Mouse (Mus musculus): ENCODE results near the gene Filip1l.
A peak's percentile ranks its signal among the peaks of the same experiment; 100 is the strongest.
"Not testable (repeated sequence)": the region's sequence is repeated elsewhere in the genome, so short reads cannot be mapped to it uniquely, and the experiment has no call there.

Filip1l gene

GRCm38 (mm10) chr16:57353932-57354331, 1.0 kb downstream of the Filip1l start:
- no peak for DNase-seq (ENCODE audit: low spot score in 2 of 2)

- no peak for DNase-seq (ENCODE audit: low spot score in 2 of 2)
These were observed 3.6 kb downstream of the Filip1l start for GRCm38 (mm10) chr16:57356454-57356853.

GRCm38 (mm10) chr16:57357011-57357410, 4.1 kb downstream of the Filip1l start:
- DNase-seq (ENCODE audit: low spot score in 2 of 2): no peak

- no peak for DNase-seq (ENCODE audit: low spot score in 2 of 2)
These were observed 6.4 kb downstream of the Filip1l start for GRCm38 (mm10) chr16:57359251-57359650.

GRCm38 (mm10) chr16:57360785-57361184, 7.9 kb downstream of the Filip1l start:
- no peak for DNase-seq (ENCODE audit: low spot score in 2 of 2)

- DNase-seq (ENCODE audit: low spot score in 2 of 2): peak; percentile 26 to 63
These were observed 9.9 kb downstream of the Filip1l start for GRCm38 (mm10) chr16:57362679-57363401.

GRCm38 (mm10) chr16:57364498-57364897, 11.6 kb downstream of the Filip1l start:
- no peak for DNase-seq (ENCODE audit: low spot score in 2 of 2)

GRCm38 (mm10) chr16:57366141-57366540, 13.2 kb downstream of the Filip1l start:
- peak in 1 of 2 experiments; percentile 9 for DNase-seq (ENCODE audit: low spot score in 2 of 2)

- no peak for DNase-seq (ENCODE audit: low spot score in 2 of 2)
These were observed 14.2 kb downstream of the Filip1l start for GRCm38 (mm10) chr16:57366941-57367694.

- DNase-seq (ENCODE audit: low spot score in 2 of 2): no peak
These were observed 17.1 kb downstream of the Filip1l start for GRCm38 (mm10) chr16:57369846-57370496.

GRCm38 (mm10) chr16:57372156-57372555, 19.3 kb downstream of the Filip1l start:
- no peak for DNase-seq (ENCODE audit: low spot score in 2 of 2)

- DNase-seq (ENCODE audit: low spot score in 2 of 2): no peak
These were observed 22.4 kb downstream of the Filip1l start for GRCm38 (mm10) chr16:57375248-57375837.

GRCm38 (mm10) chr16:57378631-57379330, 25.9 kb downstream of the Filip1l start:
- no peak for DNase-seq (ENCODE audit: low spot score in 2 of 2)

GRCm38 (mm10) chr16:57383266-57383971, 30.5 kb downstream of the Filip1l start:
- no peak for DNase-seq (ENCODE audit: low spot score in 2 of 2)

- no peak for DNase-seq (ENCODE audit: low spot score in 2 of 2)
These were observed 31.4 kb downstream of the Filip1l start for GRCm38 (mm10) chr16:57384274-57384673.

GRCm38 (mm10) chr16:57389566-57390251, 36.8 kb downstream of the Filip1l start:
- DNase-seq (ENCODE audit: low spot score in 2 of 2): no peak

GRCm38 (mm10) chr16:57391171-57391570, 38.3 kb downstream of the Filip1l start:
- DNase-seq (ENCODE audit: low spot score in 2 of 2): not testable (repeated sequence)

GRCm38 (mm10) chr16:57392461-57392860, 39.6 kb downstream of the Filip1l start:
- no peak for DNase-seq (ENCODE audit: low spot score in 2 of 2)

- DNase-seq (ENCODE audit: low spot score in 2 of 2): peak; percentile 18 to 31
These were observed 40.3 kb downstream of the Filip1l start for GRCm38 (mm10) chr16:57393161-57393560.

- DNase-seq (ENCODE audit: low spot score in 2 of 2): no peak
These were observed 43.4 kb downstream of the Filip1l start for GRCm38 (mm10) chr16:57396249-57396648.
